Comparison of ENCODE assay signal across 18 mouse cellular contexts in genomic region chr7:112752311-112752710, GRCm38 (mm10).
A peak's percentile ranks its signal among the peaks of the same experiment; 100 is the strongest.
DNase-seq lines count a peak whose midpoint lies in the region; ATAC-seq and TF ChIP-seq lines count a peak whose summit lies in the region.
"Had no signal": no experiment of that assay in that cellular context is flagged by ENCODE, and none has a peak within 500 bp of the region (broad histone marks: within the 10 kb centered on the region; RNA-seq: fewer than 3 reads in every experiment).

No protein-coding gene starts in this region.

- H3K9ac ChIP-seq in heart, embryonic 15.5 days = no peak overlapping the region
- H3K9ac ChIP-seq: embryonic facial prominence, embryonic 12.5 days; forebrain, embryonic 15.5 days; hindbrain, embryonic 14.5 days; kidney, embryonic 15.5 days had no signal

- peaks cover 81% of the 10 kb centered on the region for H3K4me1 ChIP-seq in heart, embryonic 10.5 days
- H3K4me1 ChIP-seq in heart, embryonic 15.5 days (replicated peaks) = peaks cover 52% of the 10 kb centered on the region

- H3K36me3 ChIP-seq in heart, embryonic 10.5 days = peaks cover 9% of the 10 kb centered on the region; the same call in 1 of the 2 replicates
- no peaks in the 10 kb centered on the region for H3K36me3 ChIP-seq in heart, embryonic 15.5 days
- H3K36me3 ChIP-seq: embryonic facial prominence, embryonic 12.5 days; forebrain, embryonic 15.5 days; kidney, embryonic 15.5 days had no signal

- TF ChIP-seq CTCF in gastrocnemius, adult 2 months (IDR thresholded peaks at IDR 0.05) = no peak

- H3K27me3 ChIP-seq in heart, embryonic 10.5 days (ENCODE audit: insufficient read depth, poor library complexity, severe bottlenecking) = no peaks in the 10 kb centered on the region
- H3K27me3 ChIP-seq in heart, embryonic 15.5 days = no peaks in the 10 kb centered on the region
- H3K27me3 ChIP-seq: embryonic facial prominence, embryonic 12.5 days; forebrain, embryonic 15.5 days; kidney, embryonic 15.5 days had no signal

- H3K4me3 ChIP-seq in gastrocnemius, adult 2 months = peak overlapping the region; percentile 55
- H3K4me3 ChIP-seq in heart, embryonic 10.5 days = no peak overlapping the region
- no peak overlapping the region for H3K4me3 ChIP-seq in heart, embryonic 15.5 days
- H3K4me3 ChIP-seq: embryonic facial prominence, embryonic 12.5 days; forebrain, embryonic 15.5 days; hindbrain, embryonic 10.5 days; kidney, embryonic 15.5 days had no signal

- no peak overlapping the region for H3K4me2 ChIP-seq in heart, embryonic 15.5 days
- H3K4me2 ChIP-seq: embryonic facial prominence, embryonic 12.5 days; forebrain, embryonic 15.5 days; hindbrain, embryonic 14.5 days; kidney, embryonic 15.5 days had no signal

- peak; percentile 70 for DNase-seq in gastrocnemius, adult 2 months
- DNase-seq in gastrocnemius, postnatal 10 days = no peak
- DNase-seq in heart, embryonic 10.5 days (ENCODE audit: low spot score) = no peak
- DNase-seq in heart, adult 9 months (ENCODE audit: low spot score in 2 of 2) = no peak
- no peak for DNase-seq in heart, postnatal 4 days
- DNase-seq in retina, embryonic 14.5 days (ENCODE audit: low spot score) = no peak
- DNase-seq: adrenal gland, postnatal 10 days; cerebellum, adult 11-12 months; cerebellum, adult 9-10 months; cerebellum, postnatal 25 days; kidney, adult 2 months had no signal

- H3K9me3 ChIP-seq in heart, embryonic 10.5 days = no peaks in the 10 kb centered on the region
- H3K9me3 ChIP-seq in heart, embryonic 15.5 days (replicated peaks) = no peaks in the 10 kb centered on the region
- H3K9me3 ChIP-seq: embryonic facial prominence, embryonic 12.5 days; forebrain, embryonic 15.5 days; hindbrain, embryonic 10.5 days; kidney, embryonic 15.5 days had no signal

- intact Hi-C loops in gastrocnemius, adult 2 months (cut with DNase I) = no loop called here

- WGBS in heart, embryonic 10.5 days = 84% methylated on average over 6 of the region's 6 CpGs
- WGBS in heart, embryonic 15.5 days = 88% methylated on average over 6 of the region's 6 CpGs

- peak overlapping the region; percentile 89 for H3K27ac ChIP-seq in gastrocnemius, adult 2 months
- peak overlapping the region; percentile 87 for H3K27ac ChIP-seq in heart, embryonic 10.5 days
- peak overlapping the region; percentile 78; the same call in 1 of the 2 replicates for H3K27ac ChIP-seq in heart, embryonic 15.5 days
- H3K27ac ChIP-seq: embryonic facial prominence, embryonic 12.5 days; forebrain, embryonic 15.5 days; hindbrain, embryonic 10.5 days; hindbrain, embryonic 14.5 days; kidney, embryonic 15.5 days had no signal

- ATAC-seq in heart, embryonic 15.5 days (replicated peaks; ENCODE audit: insufficient number of reproducible peaks, insufficient read depth, low FRiP score, low read depth) = no peak
- ATAC-seq: forebrain, embryonic 15.5 days; intestine, embryonic 16.5 days had no signal
